Mouse (Mus musculus) liver, embryonic 16.5 days (tissue): ENCODE measurements around the gene Tcte2. TPM values are rescaled to one million over a fixed set of nuclear protein-coding genes. Genes with fewer than 3 reads are reported as not detected.

ENCODE experiments used
- ATAC-seq: fragments of 200-750 bp; cut with Nextera tagmentation; 2 replicates; pipeline ENCODE4 v1.8.0; 2017; ENCODE audit warnings: low read depth, mild to moderate bottlenecking, moderate number of reproducible peaks, moderate library complexity
- H3K27ac ChIP-seq: fragments of 300-500 bp; sonication (generic); 2 replicates; pipeline ENCODE4 v1.5.1; 2014; ENCODE audit warnings: mild to moderate bottlenecking, low read length
- H3K27me3 ChIP-seq: fragments of 300-500 bp; sonication (generic); 2 replicates; pipeline ENCODE4 v1.6.1; 2014; ENCODE audit warnings: low read depth, low read length, mixed read lengths; ENCODE audit not compliant: control insufficient read depth, insufficient read depth
- H3K36me3 ChIP-seq: fragments of 300-500 bp; sonication (generic); 2 replicates; pipeline ENCODE4 v1.6.1; 2014; ENCODE audit warnings: mild to moderate bottlenecking; ENCODE audit not compliant: control insufficient read depth, insufficient read depth
- H3K4me1 ChIP-seq: fragments of 300-500 bp; sonication (generic); 2 replicates; pipeline ENCODE4 v1.6.1; 2014; ENCODE audit warnings: low read depth, low read length, mixed read lengths; ENCODE audit not compliant: control insufficient read depth
- H3K4me2 ChIP-seq: fragments of 300-500 bp; sonication (generic); 2 replicates; pipeline ENCODE4 v1.6.1; 2014; ENCODE audit warnings: low read depth, low read length, mixed read lengths
- H3K4me3 ChIP-seq: fragments of 300-500 bp; sonication (generic); 2 replicates; pipeline ENCODE4 v1.5.1; 2014; ENCODE audit warnings: low read depth, mild to moderate bottlenecking, low read length
- H3K9ac ChIP-seq: fragments of 300-500 bp; sonication (generic); 2 replicates; pipeline ENCODE4 v1.6.1; 2014; ENCODE audit warnings: low read depth, low read length
- H3K9me3 ChIP-seq: fragments of 300-500 bp; sonication (generic); replicated peaks from 2 replicates; pipeline ENCODE4 v1.6.1; 2016; ENCODE audit warnings: low read length; ENCODE audit not compliant: control insufficient read depth
- WGBS: fragments of 180-500 bp; shearing (Covaris S2); extraction: QIAGEN DNeasy Blood & Tissue Kit; methylation state at CpG from one replicate; pipeline ENCODE4 v1.1.7; 2014; ENCODE audit not compliant: insufficient replicate concordance; 5-methylcytosine and 5-hydroxymethylcytosine counted together
- polyA plus RNA-seq: library from polyadenylated mRNA; unstranded; fragments of >200 nt; fragmentation: Nextera tagmentation; extraction: Ambion mirVana; gene quantifications from 2 replicates; pipeline ENCODE4 v1.2.1, GENCODE M21; 2015

The Tcte2 gene
- polyA plus RNA-seq, 1 experiment from 2014 or later = 1.1 TPM

DNA sequence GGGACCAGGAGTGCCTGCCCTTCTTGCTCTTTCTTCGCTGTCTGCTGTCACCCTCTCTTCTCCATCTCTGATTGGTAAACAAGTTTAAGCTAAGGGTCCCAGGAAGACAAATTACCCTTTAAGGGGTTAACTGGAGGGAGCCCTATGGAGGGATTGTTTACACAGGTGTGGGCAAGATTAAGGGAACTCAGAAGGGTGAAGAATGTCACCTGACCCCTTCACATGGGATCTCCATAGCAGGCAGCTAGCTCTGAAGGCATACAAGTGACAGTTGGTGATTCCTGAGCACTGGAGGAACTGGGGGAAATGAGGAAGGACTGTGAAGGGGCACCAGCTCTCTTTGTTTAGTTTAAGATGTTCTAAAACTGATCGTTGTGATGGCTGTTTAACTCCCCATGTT, 19.3 kb downstream of the Tcte2 start:
- Histone ChIP-seq H3K4me1 (no peaks in the 10 kb centered on the region), H3K27me3 (no peaks in the 10 kb centered on the region), H3K4me3 (no peak overlapping the region), H3K9ac (no peak overlapping the region), H3K9me3 (no peaks in the 10 kb centered on the region), H3K4me2 (no peak overlapping the region), H3K27ac (no peak overlapping the region), H3K36me3 (no peaks in the 10 kb centered on the region)
- WGBS = 26% methylated on average over 2 of the region's 2 CpGs
- ATAC-seq = no peak

DNA sequence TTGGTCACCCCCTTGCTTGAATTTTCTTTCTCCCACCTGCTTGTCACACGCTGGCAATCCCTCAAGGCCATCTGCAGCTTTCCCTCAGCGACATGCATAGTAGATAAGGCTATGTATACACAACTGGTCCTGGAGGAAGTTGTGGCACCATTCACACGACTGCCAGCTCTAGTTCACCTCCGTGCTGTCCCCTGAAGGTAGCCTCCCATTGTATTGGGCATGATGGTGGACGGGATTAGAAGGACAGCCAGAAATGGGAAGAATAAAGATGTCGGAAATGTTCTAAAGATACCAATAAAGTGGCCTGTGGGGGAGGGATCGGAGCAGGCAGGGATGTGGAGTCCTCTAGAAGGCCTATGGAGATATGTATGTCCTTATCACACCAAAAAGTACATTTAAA, 20.0 kb downstream of the Tcte2 start:
- no peak overlapping the region for H3K27ac ChIP-seq
- no peak overlapping the region for H3K4me3 ChIP-seq
- H3K27me3 ChIP-seq = no peaks in the 10 kb centered on the region
- no peaks in the 10 kb centered on the region for H3K36me3 ChIP-seq
- no peak for ATAC-seq
- no peaks in the 10 kb centered on the region for H3K4me1 ChIP-seq
- H3K4me2 ChIP-seq = no peak overlapping the region
- no peak overlapping the region for H3K9ac ChIP-seq
- WGBS = 23% methylated on average over 7 of the region's 7 CpGs
- no peaks in the 10 kb centered on the region for H3K9me3 ChIP-seq

- no peak for ATAC-seq
- Histone ChIP-seq H3K27ac (no peak overlapping the region), H3K9ac (no peak overlapping the region), H3K4me1 (no peaks in the 10 kb centered on the region), H3K27me3 (no peaks in the 10 kb centered on the region), H3K9me3 (no peaks in the 10 kb centered on the region), H3K4me2 (no peak overlapping the region), H3K36me3 (no peaks in the 10 kb centered on the region), H3K4me3 (no peak overlapping the region)
- WGBS = 17% methylated on average over 2 of the region's 2 CpGs
These were observed 20.8 kb downstream of the Tcte2 start for GRCm38 (mm10) chr17:13740796-13741195.

- Histone ChIP-seq H3K36me3 (no peaks in the 10 kb centered on the region), H3K9me3 (no peaks in the 10 kb centered on the region), H3K4me3 (no peak overlapping the region), H3K27ac (no peak overlapping the region), H3K4me2 (no peak overlapping the region), H3K27me3 (no peaks in the 10 kb centered on the region), H3K4me1 (no peaks in the 10 kb centered on the region), H3K9ac (no peak overlapping the region)
- no peak for ATAC-seq
- WGBS = 64% methylated on average over 5 of the region's 5 CpGs
These were observed 21.6 kb downstream of the Tcte2 start for GRCm38 (mm10) chr17:13739981-13740380.

DNA sequence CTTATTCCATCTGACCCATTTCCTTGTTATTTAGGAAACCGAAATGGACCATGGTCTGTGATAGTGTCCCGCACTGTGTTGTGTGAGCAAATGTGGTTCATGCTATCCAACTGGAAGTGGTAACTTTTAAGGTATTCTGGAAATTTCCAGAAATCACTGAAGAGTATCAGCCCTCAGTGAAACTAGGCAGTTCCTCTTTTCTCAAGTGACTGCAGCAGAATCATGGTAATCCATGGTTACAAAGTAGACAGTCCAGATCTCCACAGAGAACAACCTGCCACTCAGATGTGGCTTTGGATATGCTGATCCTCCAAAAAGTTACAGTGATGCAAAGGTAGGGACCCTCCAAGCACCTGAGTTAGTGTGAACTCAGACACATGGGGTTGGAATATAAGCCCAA, 22.7 kb downstream of the Tcte2 start:
- Histone ChIP-seq H3K9me3 (no peaks in the 10 kb centered on the region), H3K4me3 (no peak overlapping the region), H3K9ac (no peak overlapping the region), H3K4me2 (no peak overlapping the region), H3K27ac (no peak overlapping the region), H3K36me3 (no peaks in the 10 kb centered on the region), H3K4me1 (no peaks in the 10 kb centered on the region), H3K27me3 (no peaks in the 10 kb centered on the region)
- no peak for ATAC-seq
- 73% methylated on average over 2 of the region's 2 CpGs for WGBS

DNA sequence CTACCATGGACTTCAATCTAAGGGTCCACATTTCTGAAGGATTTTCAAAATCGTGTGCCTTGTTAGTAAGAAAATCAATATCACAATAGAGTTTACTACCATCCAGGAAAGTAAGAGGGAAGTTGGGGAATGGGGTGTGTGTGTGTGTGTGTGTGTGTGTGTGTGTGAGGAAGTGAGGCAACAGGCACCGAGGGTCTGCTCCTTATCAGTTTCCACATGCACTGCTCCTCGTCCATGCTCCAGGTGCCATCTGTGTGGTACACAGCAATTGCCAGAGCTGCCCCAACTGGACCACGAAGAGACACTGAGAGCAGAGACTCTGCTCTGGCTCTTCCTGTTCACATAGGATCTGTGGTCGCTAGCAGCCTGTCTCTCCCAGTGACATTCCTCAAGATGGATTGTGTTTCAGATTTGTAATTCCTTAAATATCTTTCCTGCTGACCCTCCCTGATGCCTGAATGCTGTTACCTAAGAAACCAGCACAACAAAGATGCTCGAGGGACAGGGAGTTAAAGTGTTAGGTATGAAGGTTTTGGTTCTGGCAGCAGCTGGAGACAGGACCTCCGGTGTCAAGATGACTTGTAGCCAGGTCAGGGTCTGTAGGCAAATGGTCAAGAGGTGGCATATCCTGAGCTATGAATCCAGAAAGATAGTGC, 23.4 kb downstream of the Tcte2 start:
- no peaks in the 10 kb centered on the region for H3K27me3 ChIP-seq
- H3K4me2 ChIP-seq = no peak overlapping the region
- 17% methylated on average over 7 of the region's 7 CpGs for WGBS
- no peak overlapping the region for H3K4me3 ChIP-seq
- H3K9me3 ChIP-seq = no peaks in the 10 kb centered on the region
- H3K27ac ChIP-seq = no peak overlapping the region
- H3K36me3 ChIP-seq = no peaks in the 10 kb centered on the region
- no peaks in the 10 kb centered on the region for H3K4me1 ChIP-seq
- ATAC-seq = no peak
- no peak overlapping the region for H3K9ac ChIP-seq

DNA sequence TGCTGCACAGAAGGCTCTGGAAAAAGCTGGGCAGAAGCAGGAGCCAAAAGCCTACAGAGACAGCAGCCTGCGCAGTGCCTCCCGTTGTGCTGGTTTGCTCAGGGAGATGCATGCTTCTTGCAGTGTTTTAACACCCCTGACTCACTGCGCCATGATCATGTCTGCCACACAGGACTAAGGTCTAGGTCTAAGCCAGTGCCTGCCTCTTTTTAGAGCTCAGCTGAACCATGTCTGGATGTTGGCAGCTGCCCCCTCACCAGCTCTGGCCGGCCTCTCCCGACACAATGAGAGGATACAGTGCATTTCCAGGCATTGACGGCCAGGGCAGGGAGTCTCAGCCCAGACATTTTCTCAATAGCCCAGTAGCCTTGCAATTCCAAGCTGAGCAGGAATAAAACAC, 24.3 kb downstream of the Tcte2 start:
- Histone ChIP-seq H3K27ac (no peak overlapping the region), H3K36me3 (no peaks in the 10 kb centered on the region), H3K27me3 (no peaks in the 10 kb centered on the region), H3K4me1 (no peaks in the 10 kb centered on the region), H3K9me3 (no peaks in the 10 kb centered on the region), H3K4me2 (no peak overlapping the region), H3K4me3 (no peak overlapping the region), H3K9ac (no peak overlapping the region)
- WGBS = 49% methylated on average over 6 of the region's 6 CpGs
- ATAC-seq = no peak

DNA sequence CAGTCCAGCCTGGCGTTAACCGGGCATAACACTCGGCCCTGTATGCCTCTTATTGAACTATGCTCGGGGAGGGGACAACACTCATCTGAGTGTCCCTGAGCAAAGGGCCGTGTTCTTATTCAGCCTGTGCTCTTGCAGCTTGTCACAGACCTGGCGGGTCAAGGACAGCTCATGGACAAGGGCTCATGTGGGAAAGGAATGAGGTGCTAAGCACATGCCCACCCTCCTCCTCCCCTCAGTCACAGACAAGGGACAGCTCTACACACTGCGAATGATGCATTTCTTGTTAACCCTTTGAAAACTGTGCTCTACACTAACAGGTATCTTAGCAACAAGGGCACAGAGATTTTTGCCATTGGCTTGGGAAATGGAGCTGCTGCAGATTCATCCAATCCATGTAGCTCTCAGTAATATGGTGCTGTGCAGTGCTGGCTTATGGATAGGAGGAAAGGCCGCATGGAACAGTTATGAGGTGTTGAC, 25.8 kb downstream of the Tcte2 start:
- H3K9me3 ChIP-seq = no peaks in the 10 kb centered on the region

DNA sequence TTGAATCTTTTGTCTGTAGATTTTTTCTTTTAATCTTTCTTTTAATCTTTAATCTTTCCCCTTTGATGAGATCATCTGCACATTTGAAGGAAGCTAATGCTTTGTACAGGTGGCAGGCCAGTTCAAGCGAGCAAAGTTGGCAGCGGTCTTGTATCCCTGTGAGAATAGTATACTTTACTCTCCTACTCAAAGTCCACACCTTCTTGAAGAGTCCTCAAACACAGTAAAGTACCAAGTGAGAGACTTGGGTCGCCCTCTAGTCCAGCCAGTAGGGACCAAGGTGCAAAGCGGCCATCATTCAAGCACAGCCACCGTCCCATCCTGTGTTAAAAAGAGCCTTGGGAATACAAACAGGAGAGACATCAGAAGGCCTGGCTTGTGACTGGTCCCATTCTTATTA, 26.6 kb downstream of the Tcte2 start:
- no peak overlapping the region for H3K27ac ChIP-seq
- H3K9me3 ChIP-seq = no peaks in the 10 kb centered on the region
- no peak overlapping the region for H3K4me2 ChIP-seq
- H3K27me3 ChIP-seq = no peaks in the 10 kb centered on the region
- 63% methylated on average over 5 of the region's 5 CpGs for WGBS
- H3K9ac ChIP-seq = no peak overlapping the region
- no peak overlapping the region for H3K4me3 ChIP-seq
- no peak for ATAC-seq
- H3K36me3 ChIP-seq = no peaks in the 10 kb centered on the region
- H3K4me1 ChIP-seq = no peaks in the 10 kb centered on the region

More for the DNA sequence above, 25.8 kb downstream of the Tcte2 start:
- Histone ChIP-seq H3K36me3 (no peaks in the 10 kb centered on the region), H3K9ac (no peak overlapping the region), H3K4me1 (no peaks in the 10 kb centered on the region), H3K27me3 (no peaks in the 10 kb centered on the region), H3K4me3 (no peak overlapping the region), H3K27ac (no peak overlapping the region), H3K4me2 (no peak overlapping the region)
- WGBS = 62% methylated on average over 8 of the region's 8 CpGs
- ATAC-seq = peak; percentile 41; the same call in 1 of the 2 replicates
